Mouse (Mus musculus) 3T3-L1 (cell line): ENCODE measurements around the gene Ubqln5.

Experiments used
- DNase-seq: peaks from one replicate; pipeline ENCODE4 v3.0.0-alpha.2; 2015; ENCODE audit warnings: low read depth, low spot score

The Ubqln5 gene

DNA sequence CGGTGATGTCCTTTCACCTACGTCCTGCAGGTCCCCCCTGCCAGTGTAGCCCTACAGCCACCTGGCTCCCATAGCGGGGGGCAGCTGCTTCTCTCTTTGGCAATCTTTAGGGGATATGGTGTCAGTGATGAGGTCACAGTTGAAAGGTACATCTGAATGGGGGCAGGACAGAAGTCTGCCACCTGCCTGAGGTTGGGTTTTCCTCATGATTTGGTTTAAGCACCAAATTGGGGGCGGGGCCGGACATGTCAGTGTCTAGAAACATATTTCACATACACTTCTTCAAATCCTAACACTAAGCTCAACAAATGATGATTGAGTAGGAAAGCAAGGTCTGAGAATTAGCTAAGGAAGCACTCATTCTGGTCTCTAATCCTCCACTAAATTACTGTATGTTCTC, at the start of gene Ubqln5:
Gene Ubqln5, minus strand, starts transcription at position 101 of the 400 bp plus-strand sequence.
- DNase-seq: no peak

DNA sequence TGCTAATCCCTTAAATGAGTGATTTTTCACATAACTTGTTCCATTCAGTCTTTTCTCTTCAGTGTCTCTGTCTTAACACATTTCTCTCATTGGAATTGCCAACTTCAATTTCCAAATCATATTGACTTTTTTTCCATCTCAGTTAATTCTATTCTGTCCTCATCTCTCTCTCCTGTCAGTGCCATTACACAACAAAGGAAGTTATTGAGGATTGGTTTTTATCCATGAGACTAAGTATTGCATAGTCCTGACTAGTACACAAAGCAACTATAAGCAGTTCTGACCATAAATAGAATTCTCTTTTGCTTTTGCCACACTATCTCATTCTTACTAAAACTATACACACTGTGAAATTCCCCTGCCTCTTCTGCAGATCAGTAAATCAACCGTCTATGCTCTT, 49.4 kb upstream of the Ubqln5 start:
- no peak for DNase-seq

DNA sequence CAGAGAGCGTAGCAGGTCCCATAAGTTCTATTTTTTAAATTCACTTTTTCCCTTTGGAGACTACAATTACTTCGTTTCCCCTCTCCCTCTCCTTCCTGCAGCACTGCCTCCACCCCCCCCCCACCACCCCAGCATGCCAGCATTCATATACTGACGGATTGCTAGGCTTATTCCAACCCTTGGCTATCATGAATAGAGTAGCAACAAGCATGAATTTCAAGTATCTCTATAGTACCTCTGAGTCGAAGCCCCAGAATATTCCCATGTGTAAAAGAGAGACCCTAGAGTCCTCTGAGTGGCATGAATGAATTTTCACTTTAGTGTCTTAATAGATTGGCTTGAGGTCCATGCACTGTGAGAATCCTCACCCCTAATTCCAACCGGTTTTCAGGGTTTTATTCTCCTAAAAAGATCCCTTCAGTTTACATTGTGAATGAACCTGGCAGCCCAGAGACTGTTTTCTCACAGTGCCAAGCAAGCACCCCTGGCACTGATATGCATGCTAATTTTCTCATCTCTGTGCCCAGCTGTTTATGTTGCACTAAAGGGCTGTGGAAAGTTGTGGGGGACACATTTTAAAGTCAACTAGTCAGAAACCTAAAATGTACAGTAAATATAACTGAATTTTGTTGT, 48.9 kb upstream of the Ubqln5 start:
- no peak for DNase-seq

DNA sequence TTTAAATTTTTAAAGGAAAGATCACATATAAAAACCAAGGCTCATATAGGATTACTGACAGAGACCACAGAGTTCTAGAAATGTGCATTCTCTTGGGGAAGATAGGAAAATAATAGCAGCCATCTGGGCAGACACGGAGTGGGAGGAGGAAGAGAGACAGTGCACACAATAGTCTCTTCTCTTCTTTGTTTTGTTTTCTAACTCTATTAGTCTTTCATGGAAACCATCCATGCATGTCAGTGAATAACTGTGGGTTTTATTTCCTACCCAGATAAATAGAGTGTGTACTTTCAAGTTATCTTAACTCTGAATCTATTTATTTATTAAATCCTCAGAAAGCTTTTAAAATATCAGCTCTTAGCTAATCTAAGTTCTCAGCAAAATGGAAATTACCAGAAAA, 45.5 kb upstream of the Ubqln5 start:
- DNase-seq: no peak

DNA sequence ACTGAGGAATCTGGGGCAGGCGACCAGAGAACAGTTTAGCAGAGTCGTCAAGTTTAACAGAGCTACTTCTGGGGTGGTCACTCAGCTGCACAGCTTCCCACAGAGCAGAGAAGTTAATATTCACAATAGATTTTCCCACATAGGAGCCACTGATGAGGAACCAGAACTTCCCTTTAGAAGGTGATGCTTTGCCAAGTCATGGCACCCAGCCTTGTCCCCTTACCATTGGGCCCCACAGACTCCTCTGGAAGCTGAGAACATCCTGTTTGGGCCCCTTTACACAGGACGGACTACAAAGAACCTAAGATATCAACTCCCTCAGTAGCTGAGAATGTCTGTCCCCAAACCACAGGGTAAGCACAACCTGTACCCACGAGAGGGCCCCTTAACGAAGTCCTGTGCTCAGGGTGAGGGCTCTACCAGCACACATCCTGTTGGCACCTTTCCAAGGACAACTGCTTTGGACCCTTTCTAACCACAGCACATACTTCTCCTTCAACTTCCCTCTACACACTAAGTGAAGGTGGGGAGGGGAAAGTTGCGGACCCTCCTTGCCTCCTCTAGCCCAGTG, 40.1 kb upstream of the Ubqln5 start:
- no peak for DNase-seq

DNA sequence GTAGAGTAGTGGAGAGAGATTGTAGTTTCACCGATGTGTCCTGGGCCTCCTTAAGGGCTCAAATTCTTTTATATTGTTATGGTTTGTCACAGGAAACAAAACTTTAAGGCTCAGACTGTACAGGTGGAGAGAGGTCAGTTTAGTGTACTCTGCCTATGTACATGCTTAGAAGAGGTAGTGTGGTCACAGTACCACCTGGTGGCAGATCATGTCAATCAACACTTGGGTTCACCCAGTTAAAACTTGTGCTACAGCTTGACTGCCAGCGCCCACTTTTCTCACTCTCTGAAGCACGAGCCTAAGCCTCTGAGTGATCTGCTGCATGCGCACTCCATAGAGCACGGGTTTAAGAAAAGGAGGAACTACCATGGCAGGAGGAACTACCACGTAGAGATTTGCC, 37.5 kb upstream of the Ubqln5 start:
- DNase-seq: no peak

DNA sequence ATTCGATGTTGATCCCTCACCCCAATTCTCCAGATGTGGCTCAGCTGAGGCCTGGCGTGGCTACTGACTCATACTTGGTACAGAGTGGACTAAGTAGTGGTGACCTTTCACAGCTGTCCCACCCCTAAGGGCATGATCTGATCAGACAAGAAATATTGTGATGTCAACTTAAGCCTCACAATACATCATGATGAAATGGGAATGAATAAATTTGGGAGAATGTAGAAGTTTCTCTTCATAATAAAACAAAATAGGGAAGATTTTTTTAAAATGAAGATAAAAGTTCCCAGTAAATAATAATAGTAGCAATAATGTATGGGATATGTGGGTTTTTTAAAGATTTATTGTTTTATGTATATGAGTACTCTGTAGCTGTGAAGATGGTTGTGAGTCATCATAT, 20.8 kb upstream of the Ubqln5 start, which contains the start of gene Ubqlnl:
Gene Ubqlnl, minus strand, starts transcription at position 101 of the 400 bp plus-strand sequence.
- DNase-seq: no peak

DNA sequence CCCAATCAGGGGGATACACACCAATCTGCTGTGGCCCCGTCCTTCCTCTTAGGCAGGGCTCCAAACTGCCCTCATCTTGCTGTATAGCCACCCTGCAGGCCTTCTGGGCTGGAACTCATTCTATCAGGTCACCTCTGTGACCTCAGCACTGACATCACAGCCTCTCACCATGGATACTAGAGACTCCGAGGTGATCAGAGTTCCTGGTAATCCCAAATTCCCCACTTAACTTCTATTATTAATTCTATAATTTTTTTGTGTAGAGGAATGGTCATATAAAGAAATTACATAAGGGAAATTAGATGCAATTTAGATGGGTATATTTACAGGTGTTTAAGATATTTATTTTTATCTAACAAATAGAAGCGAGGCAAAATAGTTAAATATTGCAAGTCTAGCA, 13.6 kb upstream of the Ubqln5 start, which contains the start of gene Ubqln3:
Gene Ubqln3, minus strand, starts transcription at position 101 of the 400 bp plus-strand sequence.
- no peak for DNase-seq

DNA sequence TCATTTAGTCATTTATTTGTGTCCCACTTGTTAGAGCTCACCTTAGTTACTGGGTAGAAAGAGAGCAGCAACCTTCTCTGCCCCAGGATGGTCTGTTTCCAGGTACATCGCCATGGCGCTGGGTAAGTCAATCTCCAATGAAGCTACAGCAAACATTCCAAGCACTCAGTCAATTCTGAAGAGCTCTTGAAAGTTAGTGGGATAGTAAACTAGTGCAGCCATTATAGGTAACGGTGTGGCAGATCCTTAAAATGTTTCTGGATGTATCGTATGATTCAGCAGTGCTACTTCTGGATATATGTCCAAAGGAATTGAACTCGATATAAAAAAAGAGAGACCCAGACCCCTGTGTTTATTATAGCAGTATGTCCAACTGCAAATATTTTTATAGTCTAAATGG, 7.7 kb upstream of the Ubqln5 start, which contains the start of gene Olfr643:
Gene Olfr643, minus strand, starts transcription at position 101 of the 400 bp plus-strand sequence.
- no peak for DNase-seq

DNA sequence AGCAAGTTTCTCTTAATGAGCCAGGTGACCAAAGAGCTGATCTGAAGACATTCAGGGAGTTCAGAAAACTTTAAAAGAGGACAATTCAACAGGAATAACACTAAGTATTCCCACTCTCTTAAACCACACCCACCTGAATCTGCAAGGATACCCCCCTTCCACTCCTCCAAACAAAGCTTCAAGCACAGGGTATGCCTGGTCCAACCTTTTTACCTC, 25.0 kb downstream of the Ubqln5 start, which contains the start of gene Olfr646:
Gene Olfr646, plus strand, starts transcription at position 117 of the 216 bp plus-strand sequence.
- DNase-seq: no peak

DNA sequence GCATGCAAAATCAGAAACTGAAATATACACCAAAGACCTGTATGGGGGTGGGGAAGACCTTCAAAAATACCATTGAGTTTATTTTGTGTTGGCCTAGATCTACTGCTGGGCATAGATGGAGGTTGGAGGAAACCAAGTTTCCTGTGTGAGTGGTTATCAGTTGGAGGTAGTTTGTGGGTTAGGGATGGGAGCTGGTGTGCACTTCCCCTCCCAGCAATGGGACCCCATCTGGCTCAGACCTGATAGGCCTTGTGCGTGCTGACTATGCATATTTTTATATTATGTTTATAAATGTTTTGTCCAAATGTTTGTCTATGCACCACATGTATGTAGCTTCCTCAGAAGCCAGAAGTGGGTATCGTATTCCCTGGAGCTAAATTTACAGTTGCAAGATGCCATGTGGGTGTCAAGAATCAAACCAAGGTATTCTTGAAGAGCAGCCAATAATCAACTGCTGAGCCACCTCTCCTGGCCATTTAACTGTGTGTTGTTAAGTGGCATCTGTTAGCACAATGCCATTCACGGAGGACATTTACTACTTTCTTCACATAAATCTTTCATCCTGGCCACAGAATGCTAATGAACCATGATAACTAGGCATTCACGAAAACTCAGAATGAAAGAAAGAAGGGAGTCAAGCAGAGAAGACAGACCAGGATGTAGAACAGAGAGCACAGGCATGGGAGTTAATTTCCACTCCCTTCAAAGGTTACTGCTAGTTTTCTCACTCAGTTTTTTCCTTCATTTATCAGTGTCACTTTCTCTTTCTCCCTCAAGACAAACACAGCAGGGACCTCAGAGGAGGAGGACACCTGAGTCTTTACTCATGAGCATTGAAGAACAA, 25.5 kb downstream of the Ubqln5 start:
- no peak for DNase-seq

DNA sequence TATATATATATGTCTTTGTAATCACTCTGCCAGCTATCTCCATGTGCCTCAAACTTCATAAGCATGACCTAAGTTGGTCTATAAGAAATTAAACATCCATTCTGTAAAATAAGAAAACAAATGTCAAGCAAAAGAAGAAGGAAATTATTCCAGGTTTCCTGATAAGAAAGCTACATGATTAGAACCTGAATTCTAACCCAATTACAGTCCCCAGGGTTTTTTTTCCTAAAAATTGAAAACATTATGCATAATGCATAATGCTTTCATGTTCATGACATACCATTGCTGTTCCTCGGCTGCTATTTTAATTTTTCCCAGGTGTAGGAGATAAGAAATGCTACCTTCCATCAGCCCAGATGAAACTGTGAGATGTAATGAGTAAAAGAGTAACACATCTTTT, 44.3 kb downstream of the Ubqln5 start, which contains the start of gene Olfr645:
Gene Olfr645, minus strand, starts transcription at position 101 of the 400 bp plus-strand sequence.
- DNase-seq: no peak
